Mouse (Mus musculus) cerebellum, adult 2 months (tissue): ENCODE measurements around the gene Pbx2. TPM values are rescaled to one million over a fixed set of nuclear protein-coding genes. Genes with fewer than 3 reads are reported as not detected.

ENCODE experiments used
- DNase-seq, 2 experiments: peaks; one replicate each; pipeline ENCODE4 v3.0.0; 2021
- H3K27ac ChIP-seq: fragments of 200-500 bp; 2 replicates; pipeline ENCODE4 v1.5.1; 2012; ENCODE audit warnings: low read length, control low read depth, inconsistent platforms; ENCODE audit not compliant: insufficient read depth
- H3K27me3 ChIP-seq: fragments of 200-500 bp; 2 replicates; pipeline ENCODE4 v1.6.1; 2012; ENCODE audit warnings: inconsistent platforms, mild to moderate bottlenecking, low read length, moderate library complexity; ENCODE audit not compliant: control insufficient read depth, insufficient read depth
- H3K4me1 ChIP-seq: fragments of 200-500 bp; 2 replicates; pipeline ENCODE4 v1.6.1; 2011; ENCODE audit warnings: low read length; ENCODE audit not compliant: control insufficient read depth, insufficient read depth
- H3K4me3 ChIP-seq: fragments of 200-500 bp; replicated peaks from 2 replicates; pipeline ENCODE3; 2011; ENCODE audit warnings: mild to moderate bottlenecking, low read depth, low read length, control low read depth; ENCODE audit not compliant: insufficient read depth
- CTCF ChIP-seq: fragments of 200-500 bp; IDR thresholded peaks from 2 replicates; pipeline ENCODE4 v1.5.1; 2011; ENCODE audit warnings: low read depth, mild to moderate bottlenecking, control low read depth, low read length, moderate library complexity, borderline replicate concordance; ENCODE audit not compliant: insufficient read depth
- POLR2A ChIP-seq: fragments of 200-500 bp; IDR thresholded peaks from 2 replicates; pipeline ENCODE4 v1.6.1; 2011; ENCODE audit warnings: low read length, control low read depth, borderline replicate concordance; ENCODE audit not compliant: insufficient read depth
- WGBS: fragments of 180-500 bp; shearing (Covaris S2); methylation state at CpG from one replicate; pipeline ENCODE4 v1.1.7; 2018; 5-methylcytosine and 5-hydroxymethylcytosine counted together
- polyA plus RNA-seq: library from polyadenylated mRNA; depleted of rRNA; stranded (reverse); fragments of >200 nt; gene quantifications from 2 replicates; pipeline ENCODE4 v1.2.3, GENCODE M21; 2012

Gene Pbx2
- polyA plus RNA-seq, 1 experiment, result 69.5 TPM

- DNase-seq, result no peak
- TF ChIP-seq CTCF (no peak), POLR2A (no peak)
- Histone ChIP-seq H3K27me3 (no peaks in the 10 kb centered on the region), H3K4me3 (no peak overlapping the region), H3K4me1 (no peaks in the 10 kb centered on the region), H3K27ac (no peak overlapping the region)
- WGBS, result 72% methylated on average over 11 of the region's 11 CpGs
These were observed 33.7 kb upstream of the Pbx2 start for GRCm38 (mm10) chr17:34557411-34557810.

GRCm38 (mm10) chr17:34559116-34559515 is 31.9 kb upstream of the Pbx2 start:
- no peak overlapping the region for H3K4me3 ChIP-seq
- no peak for DNase-seq
- no peaks in the 10 kb centered on the region for H3K4me1 ChIP-seq
- no peak overlapping the region for H3K27ac ChIP-seq
- no peak for TF ChIP-seq CTCF
- TF ChIP-seq POLR2A, result no peak
- 81% methylated on average over 7 of the region's 7 CpGs for WGBS
- H3K27me3 ChIP-seq, result no peaks in the 10 kb centered on the region

- 31% methylated on average over 15 of the region's 15 CpGs for WGBS
- H3K27me3 ChIP-seq, result no peaks in the 10 kb centered on the region
- no peak for DNase-seq
- TF ChIP-seq CTCF (no peak), POLR2A (no peak)
- no peak overlapping the region for H3K27ac ChIP-seq
- no peak overlapping the region for H3K4me3 ChIP-seq
- no peaks in the 10 kb centered on the region for H3K4me1 ChIP-seq
These were observed 31.2 kb upstream of the Pbx2 start for GRCm38 (mm10) chr17:34559895-34560294.

GRCm38 (mm10) chr17:34560438-34560837 is 30.6 kb upstream of the Pbx2 start:
- Histone ChIP-seq H3K27me3 (no peaks in the 10 kb centered on the region), H3K4me3 (no peak overlapping the region), H3K4me1 (no peaks in the 10 kb centered on the region), H3K27ac (no peak overlapping the region)
- DNase-seq, result no peak
- TF ChIP-seq CTCF (no peak), POLR2A (no peak)
- 92% methylated on average over 6 of the region's 6 CpGs for WGBS

GRCm38 (mm10) chr17:34561200-34561599 is 29.9 kb upstream of the Pbx2 start:
- no peak for DNase-seq
- Histone ChIP-seq H3K4me3 (no peak overlapping the region), H3K27me3 (no peaks in the 10 kb centered on the region), H3K27ac (no peak overlapping the region), H3K4me1 (no peaks in the 10 kb centered on the region)
- WGBS, result 51% methylated on average over 8 of the region's 8 CpGs
- TF ChIP-seq POLR2A (no peak), CTCF (no peak)

- no peaks in the 10 kb centered on the region for H3K4me1 ChIP-seq
- H3K27me3 ChIP-seq, result no peaks in the 10 kb centered on the region
- TF ChIP-seq CTCF, result 0 out of 2 replicates have a peak, but pooled peaks have one; percentile 3
- TF ChIP-seq POLR2A, result no peak
- no peak for DNase-seq
- no peak overlapping the region for H3K27ac ChIP-seq
- no peak overlapping the region for H3K4me3 ChIP-seq
- WGBS, result 59% methylated on average over 3 of the region's 3 CpGs
These were observed 28.5 kb upstream of the Pbx2 start for GRCm38 (mm10) chr17:34562595-34562994.

GRCm38 (mm10) chr17:34563354-34563753 is 27.7 kb upstream of the Pbx2 start:
- no peak overlapping the region for H3K4me3 ChIP-seq
- 78% methylated on average over 11 of the region's 11 CpGs for WGBS
- H3K27me3 ChIP-seq, result no peaks in the 10 kb centered on the region
- H3K27ac ChIP-seq, result no peak overlapping the region
- no peaks in the 10 kb centered on the region for H3K4me1 ChIP-seq
- TF ChIP-seq CTCF (no peak), POLR2A (no peak)
- no peak for DNase-seq

- Histone ChIP-seq H3K27ac (peak within 1 kb of the TSS; percentile 33; the same call in 1 of the 2 replicates), H3K4me1 (no peaks in the 10 kb centered on the region), H3K27me3 (no peaks in the 10 kb centered on the region), H3K4me3 (no peak within 1 kb of the TSS)
- WGBS, result 28% methylated on average over 6 of the region's 6 CpGs
- TF ChIP-seq CTCF (no peak), POLR2A (no peak)
- no peak for DNase-seq
These were observed 27.1 kb upstream of the Pbx2 start, which contains the start of gene Notch4 for GRCm38 (mm10) chr17:34564003-34564421. TSS of gene Notch4 (plus strand) at chr17:34564268.
